Mouse (Mus musculus): ENCODE measurements around the gene Gdf9.

Gene Gdf9

GRCm38 (mm10) chr11:53478383-53479170, 47.8 kb downstream of the Gdf9 start:
- DNase-seq (ENCODE audit: low read depth, low spot score): peak; percentile 73

- peak; percentile 67 for DNase-seq (ENCODE audit: low read depth, low spot score)
Observed at GRCm38 (mm10) chr11:53479171-53479782, 48.5 kb downstream of the Gdf9 start.

DNA sequence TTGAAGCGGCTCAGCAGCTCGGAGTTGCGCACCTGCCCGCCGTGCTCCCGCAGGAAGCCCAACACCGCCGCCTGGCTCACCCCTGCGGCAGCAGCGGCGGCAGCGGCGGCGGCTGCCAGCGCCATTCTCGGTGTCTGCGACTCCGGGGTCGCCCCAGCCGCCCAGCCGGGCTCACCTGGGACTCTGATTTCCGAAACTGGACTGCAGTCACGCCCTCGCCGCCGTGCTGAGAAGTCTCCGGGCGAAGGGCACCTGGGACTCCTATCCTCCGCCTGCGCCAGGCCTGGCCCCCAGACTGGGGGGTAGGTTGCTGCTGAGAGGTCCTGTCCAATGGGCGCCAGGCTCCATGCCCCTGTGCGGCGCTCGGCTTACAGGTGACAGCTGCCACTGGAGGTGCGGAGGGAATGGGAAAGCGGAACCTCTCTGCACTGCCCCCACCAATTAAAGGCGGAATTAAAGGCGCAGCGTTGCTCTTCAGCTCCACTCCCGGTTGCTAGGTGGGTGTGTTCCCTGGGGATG, 49.0 kb downstream of the Gdf9 start, which contains the start of the genes Gm9945 and Sowaha:
TSS of gene Gm9945 (plus strand) at position 384 of the 519 bp plus-strand sequence.
TSS of gene Sowaha (minus strand) at position 492 of the 519 bp plus-strand sequence.
- DNase-seq (ENCODE audit: low read depth, low spot score): peak; percentile 74

GRCm38 (mm10) chr11:53481088-53481730, 50.4 kb downstream of the Gdf9 start:
- DNase-seq (ENCODE audit: low read depth, low spot score): no peak

GRCm38 (mm10) chr11:53483159-53483891, 52.5 kb downstream of the Gdf9 start:
- DNase-seq (ENCODE audit: low read depth, low spot score): no peak

GRCm38 (mm10) chr11:53485719-53486118, 54.9 kb downstream of the Gdf9 start:
- DNase-seq (ENCODE audit: low read depth, low spot score): peak; percentile 61

DNA sequence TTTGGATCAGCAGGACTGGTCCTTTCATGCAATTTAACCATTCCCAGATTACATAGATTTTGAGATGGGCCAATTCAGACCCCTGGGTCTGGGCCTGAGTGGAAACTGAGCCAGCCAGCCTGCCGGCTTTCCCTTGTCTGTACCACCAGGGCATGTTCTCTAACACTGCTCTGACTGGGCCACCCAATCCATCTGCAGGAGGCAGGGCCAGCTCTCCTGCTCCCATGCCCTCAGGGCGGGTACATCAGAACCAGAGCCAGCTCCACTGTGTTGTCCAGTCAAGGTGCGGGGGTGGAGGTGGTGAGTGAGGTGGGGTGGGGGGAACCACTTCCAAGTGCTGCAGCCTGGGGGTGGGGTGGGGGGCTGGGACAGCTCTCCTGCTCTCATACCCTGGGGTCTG, 55.5 kb downstream of the Gdf9 start:
- DNase-seq (ENCODE audit: low read depth, low spot score): no peak

- DNase-seq (ENCODE audit: low read depth, low spot score): peak; percentile 60
Observed at GRCm38 (mm10) chr11:53486822-53487594, 56.2 kb downstream of the Gdf9 start.

All from ZHBTc4 (cell line).